Mouse (Mus musculus): Measurements from ENCODE around the gene Ube2j1. TPM values are rescaled to one million over a fixed set of nuclear protein-coding genes. Genes with fewer than 3 reads are reported as not detected.

The Ube2j1 gene
- polyA plus RNA-seq, 1 experiment from 2014 or later: 48.3 TPM

DNA sequence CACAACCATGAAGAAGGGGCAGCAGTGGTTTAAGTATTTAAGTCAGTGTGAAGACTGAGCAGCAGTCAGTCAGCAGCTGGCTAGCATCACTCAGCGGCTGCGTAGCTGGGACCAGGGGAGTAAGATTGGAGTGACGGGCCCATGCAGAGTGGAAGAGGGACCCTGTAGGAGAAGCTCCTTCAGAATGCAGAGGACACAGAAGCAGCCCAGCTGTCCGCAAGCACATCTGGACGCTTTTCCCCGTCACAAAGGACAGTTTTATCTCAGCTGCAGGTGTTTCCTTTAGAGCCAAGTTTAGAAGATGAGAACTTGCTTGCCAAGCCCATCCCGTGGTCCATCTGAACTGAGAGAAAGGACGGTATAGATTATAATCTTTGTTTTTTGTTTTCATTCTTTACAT lies 6.8 kb upstream of the Ube2j1 start:
- H3K4me3 ChIP-seq: no peak overlapping the region
- H3K27ac ChIP-seq: no peak overlapping the region
- H3K9me3 ChIP-seq: no peaks in the 10 kb centered on the region
- peak; percentile 79; the same call in 1 of the 2 replicates for ATAC-seq (ENCODE audit: borderline replicate concordance, extremely low read depth, low FRiP score, low TSS enrichment)
- H3K4me1 ChIP-seq: no peaks in the 10 kb centered on the region
- H3K27me3 ChIP-seq: no peaks in the 10 kb centered on the region
- WGBS: 40% methylated on average over 8 of the region's 8 CpGs
- peaks cover 3% of the 10 kb centered on the region; the same call in 1 of the 2 replicates for H3K36me3 ChIP-seq
- H3K9ac ChIP-seq: no peak overlapping the region
- no peak overlapping the region for H3K4me2 ChIP-seq

DNA sequence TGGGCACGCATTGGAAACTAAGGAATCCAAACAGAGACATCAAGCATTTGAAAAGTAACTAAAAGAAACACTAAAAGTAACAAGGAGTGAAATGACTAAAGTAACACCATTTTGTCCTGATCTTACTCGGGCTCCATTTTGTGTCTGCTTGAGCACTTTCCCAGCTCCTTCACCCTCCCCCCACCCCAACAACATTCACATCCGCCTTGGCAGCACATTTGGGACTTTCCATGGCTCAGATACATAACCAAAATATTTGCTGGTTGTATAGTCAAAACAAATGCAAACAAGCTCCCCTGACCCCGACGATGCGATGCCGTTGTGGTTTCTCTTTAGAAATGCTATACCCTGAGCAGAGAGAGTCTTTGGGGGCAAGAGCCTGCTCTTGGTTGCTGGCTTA lies 2.1 kb upstream of the Ube2j1 start:
- Histone ChIP-seq H3K36me3 (peaks cover 3% of the 10 kb centered on the region; the same call in 1 of the 2 replicates), H3K27me3 (no peaks in the 10 kb centered on the region), H3K4me3 (no peak overlapping the region), H3K27ac (no peak overlapping the region), H3K9me3 (no peaks in the 10 kb centered on the region), H3K9ac (no peak overlapping the region), H3K4me2 (no peak overlapping the region), H3K4me1 (peaks cover 18% of the 10 kb centered on the region)
- ATAC-seq (ENCODE audit: borderline replicate concordance, extremely low read depth, low FRiP score, low TSS enrichment): no peak
- 83% methylated on average over 7 of the region's 7 CpGs for WGBS

DNA sequence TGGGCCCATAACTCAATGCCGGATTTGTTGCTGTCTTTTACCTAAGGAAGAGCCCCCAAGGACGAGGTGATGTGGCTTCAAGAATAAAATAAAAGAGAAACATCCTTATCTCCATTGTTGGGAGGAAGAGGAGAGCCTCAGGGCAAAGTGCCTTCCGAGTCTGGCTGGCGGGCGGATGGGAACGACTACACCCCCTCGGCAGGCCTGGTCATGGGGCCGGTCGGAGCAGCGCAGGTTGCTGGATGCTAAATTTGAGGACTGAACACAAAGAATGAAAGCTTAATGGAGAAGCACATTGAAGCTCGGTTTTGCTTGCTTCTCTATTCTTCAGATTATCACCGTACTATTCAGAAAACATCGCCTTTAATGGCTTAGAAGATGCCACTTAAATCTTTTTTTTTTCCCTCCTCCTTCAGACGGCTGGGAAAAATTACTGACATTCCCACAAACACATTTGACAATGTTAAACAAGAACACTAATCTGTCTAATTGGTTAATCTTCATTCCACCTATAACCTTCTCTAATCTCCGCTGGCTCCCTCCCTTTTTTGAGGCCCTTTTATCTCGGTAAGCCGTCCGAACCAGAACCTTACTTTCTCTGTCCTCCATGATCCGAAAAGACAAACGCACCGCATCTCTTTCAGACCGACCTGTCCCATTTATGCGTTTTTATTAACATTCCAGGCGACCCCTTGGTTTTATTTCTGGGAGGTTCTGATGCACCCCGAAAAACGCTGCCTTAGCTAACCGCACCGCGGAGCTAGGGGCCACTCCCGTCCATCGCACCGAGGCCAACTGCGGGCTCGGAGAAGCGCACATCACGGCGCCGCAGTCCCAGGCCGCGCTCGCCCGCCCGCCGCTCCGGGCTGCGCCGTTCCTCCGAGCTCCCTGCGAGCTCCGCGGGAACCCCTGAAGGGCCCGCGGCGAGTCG lies 687 bp upstream of the Ube2j1 start:
- peak overlapping the region; percentile 94 for H3K27ac ChIP-seq
- no peaks in the 10 kb centered on the region for H3K27me3 ChIP-seq
- no peaks in the 10 kb centered on the region for H3K9me3 ChIP-seq
- H3K4me3 ChIP-seq: peak overlapping the region; percentile 89
- peak overlapping the region; percentile 64 for H3K4me2 ChIP-seq
- peak; percentile 82 for ATAC-seq (ENCODE audit: borderline replicate concordance, extremely low read depth, low FRiP score, low TSS enrichment)
- H3K36me3 ChIP-seq: peaks cover 8% of the 10 kb centered on the region; the same call in 1 of the 2 replicates
- H3K9ac ChIP-seq: peak overlapping the region; percentile 89
- peaks cover 21% of the 10 kb centered on the region for H3K4me1 ChIP-seq
- 1% methylated on average over 55 of the region's 55 CpGs for WGBS

DNA sequence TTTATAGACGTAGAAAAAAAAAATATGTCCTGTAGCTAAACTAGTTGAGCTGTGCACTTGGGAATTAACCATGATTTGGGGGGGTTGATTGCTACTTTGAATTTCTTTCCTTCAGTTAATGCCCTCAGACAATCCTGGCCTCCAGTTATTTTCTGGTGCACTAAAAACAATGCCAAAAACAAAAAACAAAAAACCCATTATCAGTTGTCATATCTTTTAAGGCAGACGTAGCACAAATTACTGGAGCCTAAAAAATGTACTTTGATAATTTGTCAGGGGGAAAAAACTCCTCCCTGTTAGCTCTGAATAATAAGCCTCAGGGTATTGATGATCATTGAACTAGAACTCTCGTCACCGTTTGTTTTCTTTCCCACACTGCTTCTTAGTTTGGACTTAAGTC lies 829 bp downstream of the Ube2j1 start:
- H3K27ac ChIP-seq: peak overlapping the region; percentile 94; the same call in 1 of the 2 replicates
- H3K9me3 ChIP-seq: no peaks in the 10 kb centered on the region

DNA sequence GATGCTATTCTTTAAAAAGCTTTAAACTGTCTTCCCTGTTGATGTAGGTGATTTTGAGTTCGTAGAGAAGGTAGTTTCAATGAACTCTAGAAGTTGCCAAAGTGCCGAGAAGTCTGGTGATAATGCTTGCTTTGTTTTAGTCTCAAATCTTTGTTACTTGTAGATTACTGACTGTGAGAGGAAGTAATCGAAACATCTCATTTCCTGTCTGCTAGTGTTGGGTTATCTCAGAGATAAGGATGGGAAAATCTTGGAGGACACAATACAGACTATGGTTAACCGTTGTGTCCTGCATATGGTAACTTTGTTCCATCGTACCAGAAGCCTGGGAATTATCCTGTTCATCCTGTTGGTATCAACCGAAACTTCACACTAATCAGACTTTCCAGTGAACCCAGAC lies 2.3 kb downstream of the Ube2j1 start:
- Histone ChIP-seq H3K4me3 (no peak overlapping the region), H3K4me1 (peaks cover 21% of the 10 kb centered on the region), H3K27ac (no peak overlapping the region), H3K36me3 (peaks cover 16% of the 10 kb centered on the region), H3K9ac (no peak overlapping the region), H3K27me3 (no peaks in the 10 kb centered on the region), H3K4me2 (no peak overlapping the region), H3K9me3 (no peaks in the 10 kb centered on the region)
- ATAC-seq (ENCODE audit: borderline replicate concordance, extremely low read depth, low FRiP score, low TSS enrichment): no peak
- 42% methylated on average over 6 of the region's 6 CpGs for WGBS

More for the DNA sequence above, 829 bp downstream of the Ube2j1 start:
- Histone ChIP-seq H3K9ac (peak overlapping the region; percentile 89), H3K4me2 (peak overlapping the region; percentile 64), H3K27me3 (no peaks in the 10 kb centered on the region), H3K4me1 (peaks cover 21% of the 10 kb centered on the region), H3K4me3 (peak overlapping the region; percentile 89), H3K36me3 (peaks cover 14% of the 10 kb centered on the region; the same call in 1 of the 2 replicates)
- 12% methylated on average over 4 of the region's 4 CpGs for WGBS
- no peak for ATAC-seq (ENCODE audit: borderline replicate concordance, extremely low read depth, low FRiP score, low TSS enrichment)

DNA sequence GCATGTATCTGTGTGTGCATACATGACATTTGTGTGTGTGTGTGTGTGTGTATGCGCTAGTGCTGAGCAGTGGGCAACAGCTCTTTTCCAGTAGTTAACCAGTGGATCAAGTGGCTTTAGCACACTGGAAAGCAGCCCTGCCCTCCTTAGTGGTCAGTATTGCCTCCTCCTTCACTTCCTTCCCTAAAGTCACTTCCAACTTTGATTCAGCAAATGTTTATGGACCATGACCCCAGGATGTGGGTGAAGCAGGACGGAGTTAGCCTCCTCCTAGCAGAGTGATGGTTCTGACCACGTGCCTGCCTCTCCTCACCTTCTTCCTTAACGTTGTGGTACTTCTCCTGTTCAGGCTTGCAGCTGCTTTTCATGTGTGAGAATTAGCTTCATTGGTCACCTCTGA lies 8.6 kb downstream of the Ube2j1 start:
- Histone ChIP-seq H3K36me3 (peaks cover 62% of the 10 kb centered on the region), H3K4me2 (no peak overlapping the region), H3K4me1 (no peaks in the 10 kb centered on the region), H3K27ac (no peak overlapping the region), H3K9ac (no peak overlapping the region), H3K9me3 (no peaks in the 10 kb centered on the region), H3K27me3 (no peaks in the 10 kb centered on the region), H3K4me3 (no peak overlapping the region)
- 82% methylated on average over 4 of the region's 4 CpGs for WGBS
- ATAC-seq (ENCODE audit: borderline replicate concordance, extremely low read depth, low FRiP score, low TSS enrichment): no peak

DNA sequence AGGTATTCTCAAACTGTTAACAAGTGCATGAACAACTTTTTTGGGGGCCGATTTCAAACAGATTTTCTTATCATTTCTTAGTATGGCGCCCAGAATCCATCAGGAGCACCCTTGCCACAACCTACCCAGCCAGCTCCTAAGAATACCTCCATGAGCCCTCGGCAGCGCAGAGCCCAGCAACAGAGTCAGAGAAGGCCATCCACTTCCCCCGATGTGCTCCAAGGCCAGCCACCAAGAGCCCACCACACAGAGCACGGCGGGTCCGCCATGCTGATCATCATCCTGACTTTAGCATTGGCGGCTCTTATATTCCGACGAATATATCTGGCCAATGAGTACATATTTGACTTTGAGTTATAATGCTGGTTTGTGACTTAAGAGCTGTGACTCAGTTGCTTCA lies 18.4 kb downstream of the Ube2j1 start:
- Histone ChIP-seq H3K4me2 (no peak overlapping the region), H3K4me3 (no peak overlapping the region), H3K9me3 (no peaks in the 10 kb centered on the region), H3K9ac (no peak overlapping the region), H3K4me1 (no peaks in the 10 kb centered on the region), H3K27ac (no peak overlapping the region), H3K27me3 (no peaks in the 10 kb centered on the region), H3K36me3 (peaks cover 60% of the 10 kb centered on the region)
- WGBS: 93% methylated on average over 11 of the region's 11 CpGs
- no peak for ATAC-seq (ENCODE audit: borderline replicate concordance, extremely low read depth, low FRiP score, low TSS enrichment)

DNA sequence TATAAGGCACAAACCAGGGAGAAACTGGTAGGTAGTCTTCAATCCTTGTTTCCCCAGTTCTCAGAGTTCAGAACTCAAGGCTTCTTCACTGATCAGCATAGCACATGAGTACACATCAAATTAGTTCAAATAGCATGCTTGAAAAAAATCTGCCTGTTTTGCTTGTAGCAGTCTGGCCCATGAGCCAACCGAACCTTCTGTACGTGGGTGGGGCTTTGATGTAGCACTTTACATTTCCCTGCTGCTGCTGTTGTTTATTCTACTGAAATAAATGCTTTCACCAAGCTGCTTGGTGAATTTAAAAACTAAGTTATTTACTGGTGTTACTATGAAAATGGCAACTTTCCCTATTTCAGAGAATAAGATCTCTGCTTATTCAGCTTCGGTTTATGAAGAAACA lies 20.8 kb downstream of the Ube2j1 start:
- Histone ChIP-seq H3K4me2 (no peak overlapping the region), H3K36me3 (peaks cover 39% of the 10 kb centered on the region), H3K27ac (no peak overlapping the region), H3K9me3 (no peaks in the 10 kb centered on the region), H3K4me1 (no peaks in the 10 kb centered on the region), H3K9ac (no peak overlapping the region), H3K4me3 (no peak overlapping the region), H3K27me3 (no peaks in the 10 kb centered on the region)
- ATAC-seq (ENCODE audit: borderline replicate concordance, extremely low read depth, low FRiP score, low TSS enrichment): no peak
- WGBS: 70% methylated on average over 3 of the region's 3 CpGs

DNA sequence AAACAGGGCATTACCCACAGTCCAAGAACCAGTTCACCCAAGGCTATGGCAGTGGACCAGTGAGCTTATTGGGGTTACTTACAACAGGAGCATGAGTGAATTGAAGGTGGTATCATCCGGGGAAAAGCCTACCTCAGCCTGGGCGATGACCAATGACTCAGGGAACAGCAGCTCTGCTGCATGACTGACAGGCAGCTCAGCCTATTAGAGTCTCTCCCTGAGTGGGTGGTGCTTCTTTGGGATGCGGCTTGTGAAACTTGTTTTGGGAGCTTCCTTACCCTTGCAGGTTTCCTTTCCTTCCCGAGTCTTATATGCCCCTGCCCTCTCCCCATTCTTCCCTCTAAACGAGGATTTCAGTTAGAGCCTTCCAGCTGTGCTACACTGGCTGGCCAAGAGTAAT lies 21.4 kb downstream of the Ube2j1 start:
- H3K4me2 ChIP-seq: no peak overlapping the region
- ATAC-seq (ENCODE audit: borderline replicate concordance, extremely low read depth, low FRiP score, low TSS enrichment): no peak
- H3K27me3 ChIP-seq: no peaks in the 10 kb centered on the region
- no peak overlapping the region for H3K27ac ChIP-seq
- H3K9me3 ChIP-seq: no peaks in the 10 kb centered on the region
- H3K4me3 ChIP-seq: no peak overlapping the region
- 0 out of 2 replicates have a peak, but pooled peaks cover under 1% of the 10 kb centered on the region for H3K4me1 ChIP-seq
- WGBS: 89% methylated on average over 5 of the region's 5 CpGs
- no peak overlapping the region for H3K9ac ChIP-seq
- peaks cover 35% of the 10 kb centered on the region for H3K36me3 ChIP-seq

DNA sequence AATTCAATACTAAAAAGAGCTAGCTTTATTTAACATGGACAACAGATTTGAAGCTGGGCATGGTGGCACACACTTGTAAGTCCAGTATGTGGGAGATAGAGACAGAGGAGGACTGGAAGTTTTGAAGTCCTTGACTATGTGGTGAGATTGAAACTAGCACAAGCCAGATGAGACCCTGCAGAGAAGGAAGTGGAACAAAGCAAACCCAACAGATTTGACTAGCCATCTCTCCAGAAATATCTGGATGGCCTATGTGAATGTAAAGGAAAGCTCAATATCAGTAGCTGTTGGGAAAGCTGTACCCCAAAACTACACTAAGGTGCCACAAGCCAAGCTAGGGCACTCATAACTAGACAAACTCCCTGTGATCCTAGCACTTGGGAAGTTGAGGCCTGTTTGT lies 23.2 kb downstream of the Ube2j1 start:
- H3K4me3 ChIP-seq: no peak overlapping the region
- 0 out of 2 replicates have a peak, but pooled peaks cover 5% of the 10 kb centered on the region for H3K4me1 ChIP-seq
- ATAC-seq (ENCODE audit: borderline replicate concordance, extremely low read depth, low FRiP score, low TSS enrichment): no peak

DNA sequence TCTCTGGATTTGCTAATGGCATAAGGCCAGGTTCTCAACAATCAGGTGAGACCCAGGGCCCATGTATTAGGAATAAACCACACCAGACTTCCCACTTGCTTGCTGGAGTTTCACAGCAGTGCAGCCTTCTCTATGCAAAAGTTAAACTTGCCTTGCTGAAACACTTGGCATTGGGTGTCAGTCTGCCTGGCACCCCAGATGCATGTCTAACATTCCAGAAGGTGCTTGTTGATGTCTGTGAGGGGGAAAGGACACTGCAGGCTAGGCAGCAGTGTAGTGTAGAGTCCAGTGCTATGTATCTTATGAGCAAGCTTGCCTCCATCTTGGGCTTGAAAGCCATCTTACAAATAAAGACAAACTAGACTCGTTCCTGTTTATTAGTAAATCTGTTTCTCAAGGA lies 25.1 kb downstream of the Ube2j1 start:
- Histone ChIP-seq H3K4me1 (0 out of 2 replicates have a peak, but pooled peaks cover 5% of the 10 kb centered on the region), H3K9ac (no peak overlapping the region), H3K36me3 (peaks cover 11% of the 10 kb centered on the region; the same call in 1 of the 2 replicates), H3K27ac (no peak overlapping the region), H3K27me3 (no peaks in the 10 kb centered on the region), H3K9me3 (no peaks in the 10 kb centered on the region), H3K4me3 (no peak overlapping the region), H3K4me2 (no peak overlapping the region)
- 78% methylated on average over 1 of the region's 1 CpGs for WGBS
- no peak for ATAC-seq (ENCODE audit: borderline replicate concordance, extremely low read depth, low FRiP score, low TSS enrichment)

More for the DNA sequence above, 23.2 kb downstream of the Ube2j1 start:
- H3K27ac ChIP-seq: no peak overlapping the region
- peaks cover 21% of the 10 kb centered on the region for H3K36me3 ChIP-seq
- H3K9me3 ChIP-seq: no peaks in the 10 kb centered on the region
- H3K27me3 ChIP-seq: no peaks in the 10 kb centered on the region
- H3K4me2 ChIP-seq: no peak overlapping the region
- H3K9ac ChIP-seq: no peak overlapping the region
